Comparison of ENCODE assay signal across 23 mouse cellular contexts in the genomic region with DNA sequence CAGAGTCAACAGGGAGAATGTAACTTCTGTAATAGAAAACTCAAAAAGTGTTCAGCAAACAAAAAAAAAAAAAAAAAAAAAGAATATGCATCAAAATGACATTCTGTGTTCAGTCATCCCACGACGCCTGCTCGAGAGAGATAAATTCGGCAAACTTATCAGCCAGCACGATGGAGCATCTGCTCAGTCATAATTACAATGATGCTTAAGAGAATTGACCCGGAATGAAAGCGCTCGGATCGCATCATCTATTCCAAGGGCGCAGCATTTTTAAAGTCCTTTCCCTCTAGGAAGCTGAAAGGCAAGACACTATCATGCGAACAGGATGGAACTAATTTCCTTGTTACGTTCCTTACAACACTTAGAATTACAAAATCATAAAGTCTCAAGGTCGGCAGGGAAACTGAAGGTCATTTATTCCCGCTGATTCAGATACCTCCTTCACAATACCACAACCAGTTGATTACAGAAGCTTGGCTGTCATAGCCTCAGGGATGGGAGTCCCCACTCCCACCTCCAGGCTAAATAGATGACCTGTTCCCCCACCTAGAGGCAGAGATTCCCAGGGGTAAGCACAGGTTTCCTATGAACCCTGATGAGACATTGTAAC.
DNase-seq lines count a peak whose midpoint lies in the region; ATAC-seq lines count a peak whose summit lies in the region.
"Had no signal": no experiment of that assay in that cellular context is flagged by ENCODE, and none has a peak within 500 bp of the region (broad histone marks: within the 10 kb centered on the region; RNA-seq: fewer than 3 reads in every experiment).

No protein-coding gene starts in this region.

- ATAC-seq in neural tube, embryonic 15.5 days (ENCODE audit: low FRiP score) = peak; percentile 47; the same call in 1 of the 2 replicates
- no peak for ATAC-seq in cerebellum, adult (ENCODE audit: insufficient number of reproducible peaks, low FRiP score, low TSS enrichment)
- ATAC-seq: activated CD4-positive, CD25-positive, alpha-beta regulatory T cell, adult 4 months; CD4-positive, CD25-positive, alpha-beta regulatory T cell, adult 4 months; forebrain, embryonic 15.5 days; Patski had no signal

- no peaks in the 10 kb centered on the region for H3K36me3 ChIP-seq in neural tube, embryonic 15.5 days
- H3K36me3 ChIP-seq: embryonic facial prominence, embryonic 12.5 days; forebrain, embryonic 15.5 days; G1E; heart, embryonic 15.5 days; hindbrain, embryonic 13.5 days had no signal

- H3K27me3 ChIP-seq in neural tube, embryonic 15.5 days (replicated peaks) = no peaks in the 10 kb centered on the region
- H3K27me3 ChIP-seq: embryonic facial prominence, embryonic 12.5 days; forebrain, embryonic 15.5 days; heart, embryonic 15.5 days; hindbrain, embryonic 13.5 days; Patski had no signal

- H3K9me3 ChIP-seq in neural tube, embryonic 15.5 days (replicated peaks) = no peaks in the 10 kb centered on the region
- H3K9me3 ChIP-seq: forebrain, embryonic 15.5 days; hindbrain, embryonic 13.5 days had no signal

- intact Hi-C loops in heart, postnatal 14 days (cut with DNase I) = no loop called here

- 69% methylated on average over 14 of the region's 14 CpGs for WGBS in neural tube, embryonic 15.5 days

- H3K4me1 ChIP-seq in neural tube, embryonic 15.5 days = peaks cover 4% of the 10 kb centered on the region; the same call in 1 of the 2 replicates
- H3K4me1 ChIP-seq: embryonic facial prominence, embryonic 12.5 days; forebrain, embryonic 15.5 days; heart, embryonic 15.5 days; hindbrain, embryonic 13.5 days had no signal

- 0 out of 2 replicates have a peak overlapping the region, but pooled peaks have one; percentile 33 for H3K27ac ChIP-seq in neural tube, embryonic 15.5 days (replicated peaks)
- H3K27ac ChIP-seq: embryonic facial prominence, embryonic 12.5 days; forebrain, embryonic 15.5 days; heart, adult 2 months; heart, embryonic 15.5 days; hindbrain, embryonic 13.5 days had no signal

- DNase-seq in heart, adult 11 months = peak; percentile 53
- no peak for DNase-seq in heart, postnatal 14 days
- peak; percentile 23 for DNase-seq in layer of hippocampus, adult 9-11 months
- DNase-seq in layer of hippocampus, postnatal 25 days (ENCODE audit: extremely low spot score in 1 of 2, low spot score in 1 of 2) = no peak
- peak; percentile 31 for DNase-seq in retina, postnatal 1 day
- DNase-seq in retina, embryonic 14.5 days (ENCODE audit: low spot score) = no peak
- DNase-seq: adrenal gland, postnatal 14 days; B cell, adult 2 months; cerebellum, adult 11 months; cerebellum, adult 8-10 months; cerebellum, postnatal 25 days; heart, adult 2 months had no signal

- H3K4me3 ChIP-seq in neural tube, embryonic 15.5 days (replicated peaks) = no peak overlapping the region
- H3K4me3 ChIP-seq: embryonic facial prominence, embryonic 12.5 days; forebrain, embryonic 15.5 days; heart, adult 2 months; heart, embryonic 15.5 days; hindbrain, embryonic 13.5 days had no signal

- H3K9ac ChIP-seq in neural tube, embryonic 15.5 days (replicated peaks) = no peak overlapping the region
- H3K9ac ChIP-seq: embryonic facial prominence, embryonic 12.5 days; forebrain, embryonic 15.5 days; heart, embryonic 15.5 days; hindbrain, embryonic 13.5 days had no signal

- no peak overlapping the region for H3K4me2 ChIP-seq in neural tube, embryonic 15.5 days
- H3K4me2 ChIP-seq: embryonic facial prominence, embryonic 12.5 days; forebrain, embryonic 15.5 days; heart, embryonic 11.5 days; heart, embryonic 15.5 days; hindbrain, embryonic 13.5 days had no signal

Comparison
In these comparisons a context has a peak if more than half of its experiments do, and no peak if none do; other contexts are left out.
1. DNase-seq: peak in heart, adult 11 months (single experiment), layer of hippocampus, adult 9-11 months (single experiment) and retina, postnatal 1 day (single experiment); none in heart, postnatal 14 days (0 of 2), layer of hippocampus, postnatal 25 days (0 of 2) and retina, embryonic 14.5 days (single experiment).